Mouse (Mus musculus) thymus, adult 2 months (tissue): Measurements from ENCODE around the gene Rcvrn.

Experiments
- CTCF ChIP-seq: fragments of 200-500 bp; IDR thresholded peaks from 2 replicates; pipeline ENCODE4 v1.5.1; 2012; ENCODE audit warnings: mild to moderate bottlenecking, control low read depth, low read length, moderate library complexity, borderline replicate concordance; ENCODE audit not compliant: control insufficient read depth, poor library complexity, insufficient read depth; ENCODE audit errors: extremely low read depth
- POLR2A ChIP-seq: fragments of 200-500 bp; IDR thresholded peaks from 2 replicates; pipeline ENCODE4 v1.6.1; 2012; ENCODE audit warnings: mild to moderate bottlenecking, low read length, control low read depth, moderate library complexity; ENCODE audit not compliant: control insufficient read depth, poor library complexity, insufficient read depth; ENCODE audit errors: extremely low read depth

DNA sequence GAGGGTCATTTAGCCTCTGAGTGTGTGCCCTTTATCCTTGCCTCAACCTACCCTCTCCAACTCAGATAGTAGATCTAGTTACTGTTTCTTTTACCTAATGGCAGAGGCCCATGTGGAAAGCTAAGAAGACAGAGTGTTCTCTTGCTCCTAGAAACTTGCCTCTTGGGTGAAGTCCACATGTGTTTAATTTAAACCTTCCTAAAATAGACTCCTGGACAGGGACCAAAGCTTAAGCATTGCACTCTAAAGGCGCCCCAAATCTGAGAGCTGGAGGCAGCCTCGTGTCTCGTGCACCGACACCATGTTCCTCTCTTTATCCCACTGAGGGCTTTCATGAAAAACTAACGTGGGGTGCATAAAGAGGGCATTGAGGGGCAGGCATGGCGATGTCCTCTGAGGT, 32.0 kb downstream of the Rcvrn start:
- no peak for TF ChIP-seq CTCF
- TF ChIP-seq POLR2A = no peak
